Mouse (Mus musculus) stomach, embryonic 16.5 days (tissue): ENCODE measurements around the gene Agap3. TPM values are rescaled to one million over a fixed set of nuclear protein-coding genes. Genes with fewer than 3 reads are reported as not detected.

Experiments
- ATAC-seq: fragments of 200-750 bp; cut with Nextera tagmentation; 2 replicates; pipeline ENCODE4 v1.8.0; 2017; ENCODE audit warnings: moderate number of reproducible peaks, moderate TSS enrichment; ENCODE audit not compliant: insufficient read depth, low FRiP score
- H3K27ac ChIP-seq: fragments of 300-500 bp; sonication (generic); 2 replicates; pipeline ENCODE4 v1.5.1; 2014; ENCODE audit warnings: low read length
- H3K27me3 ChIP-seq: fragments of 300-500 bp; sonication (generic); 2 replicates; pipeline ENCODE4 v1.6.1; 2014; ENCODE audit warnings: low read length, control low read depth, mixed read lengths; ENCODE audit not compliant: control insufficient read depth, insufficient read depth
- H3K36me3 ChIP-seq: fragments of 300-500 bp; sonication (generic); 2 replicates; pipeline ENCODE4 v1.6.1; 2014; ENCODE audit warnings: low read length; ENCODE audit not compliant: control insufficient read depth, insufficient read depth
- H3K4me1 ChIP-seq: fragments of 300-500 bp; sonication (generic); 2 replicates; pipeline ENCODE4 v1.6.1; 2014; ENCODE audit warnings: low read length, control low read depth, mixed read lengths; ENCODE audit not compliant: control insufficient read depth, insufficient read depth
- H3K4me2 ChIP-seq: fragments of 300-500 bp; sonication (generic); 2 replicates; pipeline ENCODE4 v1.6.1; 2014; ENCODE audit warnings: low read depth, low read length, mixed read lengths
- H3K4me3 ChIP-seq: fragments of 300-500 bp; sonication (generic); replicated peaks from 2 replicates; pipeline ENCODE4 v1.5.1; 2014; ENCODE audit warnings: mild to moderate bottlenecking, low read length
- H3K9ac ChIP-seq: fragments of 300-500 bp; sonication (generic); 2 replicates; pipeline ENCODE4 v1.6.1; 2014; ENCODE audit warnings: low read length
- H3K9me3 ChIP-seq: fragments of 300-500 bp; sonication (generic); replicated peaks from 2 replicates; pipeline ENCODE4 v1.6.1; 2016; ENCODE audit warnings: low read length, control low read depth; ENCODE audit not compliant: control insufficient read depth
- WGBS: fragments of 180-500 bp; shearing (Covaris S2); extraction: QIAGEN DNeasy Blood & Tissue Kit; methylation state at CpG from one replicate; pipeline ENCODE4 v1.1.7; 2014; 5-methylcytosine and 5-hydroxymethylcytosine counted together
- polyA plus RNA-seq: library from polyadenylated mRNA; unstranded; fragments of >200 nt; fragmentation: Nextera tagmentation; extraction: Ambion mirVana; gene quantifications from 2 replicates; pipeline ENCODE4 v1.2.1, GENCODE M21; 2015

Agap3 gene
- polyA plus RNA-seq, 1 experiment from 2014 or later, result 14.7 TPM

DNA sequence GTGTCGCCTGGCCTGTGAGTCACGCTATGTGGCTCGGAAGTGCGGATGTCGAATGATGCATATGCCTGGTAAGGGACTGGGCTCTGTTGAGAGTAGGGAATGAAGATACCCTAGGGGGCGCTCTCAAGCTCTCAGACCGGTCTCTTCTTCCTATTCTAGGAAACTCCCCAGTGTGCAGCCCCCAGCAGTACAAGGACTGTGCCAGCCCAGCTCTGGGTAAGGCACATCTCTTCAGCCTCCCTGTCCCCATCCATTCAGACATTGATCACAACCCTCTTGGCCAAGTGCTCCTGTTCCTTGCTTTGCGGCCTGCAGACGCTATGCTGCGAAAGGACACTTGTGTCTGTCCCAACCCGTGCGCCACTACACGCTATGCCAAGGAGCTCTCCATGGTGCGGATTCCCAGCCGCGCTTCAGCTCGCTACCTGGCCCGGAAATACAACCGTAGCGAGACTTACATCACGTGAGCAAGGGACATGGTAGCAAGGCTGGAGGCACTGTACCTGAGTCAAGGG is 35.7 kb upstream of the Agap3 start:
- no peak overlapping the region for H3K4me3 ChIP-seq
- H3K4me2 ChIP-seq, result peak overlapping the region; percentile 14; the same call in 1 of the 2 replicates
- no peaks in the 10 kb centered on the region for H3K9me3 ChIP-seq
- WGBS, result 2% methylated on average over 21 of the region's 21 CpGs
- no peak overlapping the region for H3K27ac ChIP-seq
- no peaks in the 10 kb centered on the region for H3K27me3 ChIP-seq
- H3K36me3 ChIP-seq, result no peaks in the 10 kb centered on the region
- peak; percentile 65 for ATAC-seq
- no peak overlapping the region for H3K9ac ChIP-seq
- no peaks in the 10 kb centered on the region for H3K4me1 ChIP-seq

DNA sequence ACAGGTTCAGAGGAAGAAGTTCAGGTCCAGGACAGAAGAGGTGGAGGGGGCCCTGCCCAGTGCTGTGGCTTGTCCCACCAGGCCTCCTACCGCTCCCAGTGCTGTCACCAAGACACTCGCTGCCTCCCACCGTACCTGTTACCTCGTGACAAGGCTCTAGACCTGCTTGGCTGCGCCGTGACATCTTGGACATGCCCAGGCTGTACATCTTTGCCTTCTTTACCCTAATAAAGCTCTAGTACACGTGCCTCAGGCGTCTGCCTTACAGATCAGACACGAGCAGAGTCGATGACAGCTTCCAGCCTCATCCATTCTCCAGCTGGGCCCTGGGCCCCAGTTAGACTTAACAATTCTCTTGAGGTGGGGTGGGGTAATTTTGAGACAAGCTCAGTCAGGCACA is 34.4 kb upstream of the Agap3 start:
- H3K4me3 ChIP-seq, result no peak overlapping the region
- no peak overlapping the region for H3K27ac ChIP-seq
- H3K36me3 ChIP-seq, result no peaks in the 10 kb centered on the region
- H3K9ac ChIP-seq, result no peak overlapping the region
- no peaks in the 10 kb centered on the region for H3K27me3 ChIP-seq
- WGBS, result 88% methylated on average over 10 of the region's 10 CpGs
- no peaks in the 10 kb centered on the region for H3K9me3 ChIP-seq
- ATAC-seq, result no peak
- H3K4me1 ChIP-seq, result peaks cover 2% of the 10 kb centered on the region
- no peak overlapping the region for H3K4me2 ChIP-seq

DNA sequence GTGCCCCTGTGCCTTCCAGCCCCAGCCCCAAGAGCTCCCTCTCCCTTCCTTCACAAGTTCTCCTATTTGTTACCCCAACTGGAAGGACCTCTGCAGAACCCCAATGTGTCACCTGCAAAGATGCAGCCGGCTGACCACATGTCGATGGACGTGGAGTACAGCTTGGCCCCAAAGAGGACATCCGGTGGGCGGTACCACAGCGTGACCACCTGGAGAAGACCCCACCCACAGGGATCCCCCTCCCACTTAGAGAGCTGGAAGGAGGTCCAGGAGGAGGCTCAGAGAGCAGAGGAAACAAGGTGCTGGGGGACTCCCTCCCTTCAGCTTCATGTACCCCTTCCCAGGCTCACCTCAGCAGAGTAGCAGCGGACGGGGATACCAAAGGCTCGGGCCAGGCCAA is 31.6 kb upstream of the Agap3 start:
- Histone ChIP-seq H3K27ac (no peak overlapping the region), H3K27me3 (no peaks in the 10 kb centered on the region), H3K9me3 (no peaks in the 10 kb centered on the region), H3K4me2 (no peak overlapping the region), H3K9ac (no peak overlapping the region), H3K4me1 (peaks cover 11% of the 10 kb centered on the region), H3K36me3 (no peaks in the 10 kb centered on the region), H3K4me3 (no peak overlapping the region)
- no peak for ATAC-seq
- WGBS, result 86% methylated on average over 9 of the region's 9 CpGs

DNA sequence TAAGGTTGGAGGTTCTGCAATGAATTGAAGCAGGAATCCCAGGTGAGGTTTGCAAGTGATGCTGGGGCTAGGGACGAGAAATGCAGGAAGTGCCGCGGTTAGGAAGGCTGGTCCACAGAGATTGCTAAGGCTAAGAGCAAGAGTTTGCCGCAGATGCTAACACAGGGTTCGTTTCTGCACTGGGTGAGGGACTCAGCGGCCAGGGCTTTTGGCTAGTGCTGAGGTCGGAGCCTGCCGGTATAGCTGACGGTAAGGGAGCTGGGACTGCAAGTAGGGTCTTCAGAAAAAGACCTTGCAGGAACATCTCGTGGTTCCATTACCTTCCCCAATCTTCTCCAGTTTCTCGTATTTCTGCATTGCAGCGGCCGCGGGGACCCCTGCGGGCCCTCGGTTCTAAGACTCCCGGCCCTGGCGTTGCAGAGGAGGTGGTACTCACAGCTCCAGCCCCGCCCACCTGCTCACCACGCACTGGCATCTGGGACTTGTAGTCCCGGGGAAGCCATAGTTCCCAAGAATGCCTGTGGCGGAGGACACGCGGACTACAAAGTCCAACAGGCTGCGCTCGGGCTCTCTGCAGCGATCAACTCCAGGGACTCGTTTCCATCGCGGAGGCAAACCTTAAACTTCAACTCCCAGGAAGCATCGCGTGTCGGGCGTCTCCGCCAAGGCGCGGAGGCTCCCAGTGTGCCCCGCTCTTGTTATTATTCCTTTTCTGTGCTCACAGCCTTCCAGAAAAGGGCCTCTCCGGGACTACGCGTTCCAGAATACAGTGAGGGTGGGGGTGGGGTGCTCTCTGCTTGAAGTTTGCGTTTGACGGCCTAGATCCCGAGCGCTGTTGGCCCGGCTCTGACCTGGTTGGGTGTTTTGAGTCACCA is 28.6 kb upstream of the Agap3 start, which contains the start of the genes Cdk5 and Slc4a2:
Gene Cdk5 (minus strand): TSS at position 402 of the 875 bp plus-strand sequence.
Gene Slc4a2 (plus strand): TSS at position 709 of the 875 bp plus-strand sequence.
- Histone ChIP-seq H3K36me3 (no peaks in the 10 kb centered on the region), H3K9ac (peak within 1 kb of the TSS; percentile 89), H3K4me2 (peak within 1 kb of the TSS; percentile 96), H3K27ac (peak within 1 kb of the TSS; percentile 99), H3K4me3 (peak within 1 kb of the TSS; percentile 87), H3K9me3 (no peaks in the 10 kb centered on the region), H3K4me1 (peaks cover 36% of the 10 kb centered on the region), H3K27me3 (no peaks in the 10 kb centered on the region)
- WGBS, result under 1% methylated on average over 46 of the region's 46 CpGs
- peak; percentile 92 for ATAC-seq

DNA sequence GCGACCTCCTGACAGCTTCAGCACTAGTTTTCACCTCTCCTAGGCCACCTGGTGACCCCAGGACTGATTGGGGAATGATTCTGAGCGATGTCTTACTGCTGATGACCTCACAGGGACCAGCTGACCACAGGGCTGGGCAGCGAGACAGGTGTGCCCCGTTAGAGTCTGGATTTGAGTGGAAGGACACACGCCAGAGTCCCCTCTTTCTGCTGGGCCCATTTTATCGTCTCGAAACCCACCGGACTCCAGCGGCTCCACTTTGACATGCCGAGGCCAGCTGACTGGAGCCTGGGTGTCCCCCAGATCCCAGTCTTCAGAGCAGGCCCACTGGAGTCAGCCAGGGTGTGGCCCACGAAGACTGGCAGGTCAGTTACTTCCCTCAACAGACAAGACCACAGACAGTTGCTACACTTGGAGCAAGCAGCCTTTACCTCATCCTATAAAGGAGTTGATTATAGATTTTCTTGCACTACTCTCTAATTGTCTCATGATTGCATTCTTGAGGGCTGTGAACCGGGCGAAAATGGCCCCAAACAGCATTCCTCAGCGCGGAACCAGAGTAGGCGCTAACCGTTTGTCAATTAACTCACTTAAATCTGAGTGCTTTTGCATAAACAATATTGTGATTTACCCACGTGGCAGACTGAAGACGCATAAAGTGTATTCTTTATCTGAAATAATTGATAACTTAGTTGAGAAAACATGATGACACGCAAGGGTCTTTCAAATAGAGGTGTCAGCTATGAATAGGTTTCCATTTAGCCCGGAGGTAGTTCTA is 27.8 kb upstream of the Agap3 start:
- Histone ChIP-seq H3K9me3 (no peaks in the 10 kb centered on the region), H3K4me1 (peaks cover 40% of the 10 kb centered on the region), H3K27ac (peak overlapping the region; percentile 99), H3K36me3 (no peaks in the 10 kb centered on the region), H3K4me2 (peak overlapping the region; percentile 96), H3K4me3 (peak overlapping the region; percentile 87), H3K9ac (peak overlapping the region; percentile 89), H3K27me3 (no peaks in the 10 kb centered on the region)
- WGBS, result 7% methylated on average over 21 of the region's 21 CpGs
- no peak for ATAC-seq

DNA sequence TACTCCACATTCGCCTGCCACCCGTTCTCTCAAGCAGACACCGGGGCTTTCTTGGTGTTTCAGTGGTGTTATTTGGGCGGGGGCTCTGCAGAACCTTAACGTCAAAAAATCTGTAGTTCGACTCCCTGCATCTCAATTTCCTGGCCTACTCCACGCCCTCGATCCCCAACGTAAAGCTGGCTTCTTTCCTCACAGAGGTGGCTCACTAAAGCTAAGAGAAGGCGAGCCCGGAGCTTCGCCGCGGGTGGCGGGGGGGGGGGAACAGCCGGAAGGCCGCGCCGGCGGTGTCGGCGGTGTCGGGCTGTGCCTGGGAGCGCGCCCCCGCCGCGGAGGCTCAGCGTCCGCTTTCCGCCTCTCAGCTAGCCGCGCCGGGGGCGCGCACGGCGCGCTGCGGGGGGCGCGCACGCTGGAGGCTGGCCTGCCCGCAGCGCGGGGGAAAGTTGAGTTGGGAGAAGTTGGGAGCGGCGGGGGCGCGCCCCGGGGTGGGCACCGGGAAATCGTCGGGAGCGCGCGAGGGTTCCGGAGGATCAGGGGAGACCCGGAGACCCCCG is 27.0 kb upstream of the Agap3 start:
- peaks cover 40% of the 10 kb centered on the region for H3K4me1 ChIP-seq
- under 1% methylated on average over 52 of the region's 60 CpGs for WGBS
- peak; percentile 32; the same call in 1 of the 2 replicates for ATAC-seq

DNA sequence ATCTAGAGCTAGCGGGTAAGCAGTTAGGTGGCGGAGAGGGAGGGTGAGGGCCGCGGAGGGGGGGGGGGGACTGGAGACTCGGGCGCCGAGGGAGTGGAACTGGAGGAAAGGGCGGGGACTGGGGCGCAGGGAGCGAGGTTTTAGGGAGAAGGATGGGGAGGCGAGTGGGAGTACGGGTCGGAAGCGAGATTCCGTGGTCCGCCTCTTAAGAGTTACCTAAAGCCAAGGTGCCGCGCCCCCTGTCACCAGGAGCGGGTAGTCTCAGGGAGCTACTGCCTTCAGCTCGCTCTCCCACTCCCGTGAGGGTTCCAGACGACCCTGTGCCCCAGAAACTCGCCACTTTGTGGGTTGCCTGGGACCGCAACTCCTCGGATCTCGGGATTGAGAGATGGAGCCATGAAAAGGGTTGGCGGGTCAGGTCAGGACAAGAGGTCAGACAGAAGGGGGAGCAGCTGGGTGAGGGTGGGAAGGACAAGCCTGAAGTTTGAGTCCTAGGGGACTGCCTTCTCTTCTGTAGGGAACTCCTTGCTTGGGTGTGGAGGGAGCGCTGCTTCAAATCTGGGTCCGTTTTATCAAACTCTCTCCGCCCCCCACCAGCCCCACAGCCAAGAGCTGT is 26.4 kb upstream of the Agap3 start:
- Histone ChIP-seq H3K36me3 (peaks cover 6% of the 10 kb centered on the region; the same call in 1 of the 2 replicates), H3K4me2 (peak overlapping the region; percentile 96), H3K4me3 (peak overlapping the region; percentile 87), H3K27ac (peak overlapping the region; percentile 99), H3K9ac (peak overlapping the region; percentile 89), H3K9me3 (no peaks in the 10 kb centered on the region), H3K27me3 (no peaks in the 10 kb centered on the region), H3K4me1 (peaks cover 40% of the 10 kb centered on the region)
- WGBS, result under 1% methylated on average over 30 of the region's 30 CpGs
- ATAC-seq, result peak; percentile 1; the same call in 1 of the 2 replicates

More for the DNA sequence above, 27.0 kb upstream of the Agap3 start:
- peak overlapping the region; percentile 96 for H3K4me2 ChIP-seq
- H3K4me3 ChIP-seq, result peak overlapping the region; percentile 87
- no peaks in the 10 kb centered on the region for H3K27me3 ChIP-seq
- H3K9me3 ChIP-seq, result no peaks in the 10 kb centered on the region
- H3K9ac ChIP-seq, result peak overlapping the region; percentile 89
- H3K27ac ChIP-seq, result peak overlapping the region; percentile 99
- H3K36me3 ChIP-seq, result 0 out of 2 replicates have a peak, but pooled peaks cover under 1% of the 10 kb centered on the region

DNA sequence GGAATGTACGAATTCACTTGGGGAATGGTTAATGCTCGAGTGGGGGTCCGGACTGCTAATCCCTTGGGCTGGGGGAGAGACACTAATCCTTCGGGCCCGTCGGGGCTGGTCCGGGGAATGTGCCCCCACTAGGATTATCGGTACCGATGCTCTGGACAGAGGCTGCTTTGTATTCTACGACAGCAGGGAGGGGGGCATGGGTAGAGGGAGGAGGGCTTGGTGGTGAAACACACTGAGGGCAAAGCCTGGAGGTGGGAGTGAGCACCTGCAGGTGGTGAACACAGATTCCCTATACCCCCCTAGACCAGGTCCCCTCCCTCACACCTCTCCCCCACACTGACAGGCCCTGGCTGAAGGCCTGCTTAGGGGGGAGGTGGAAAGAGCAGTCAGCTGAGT is 25.9 kb upstream of the Agap3 start:
- Histone ChIP-seq H3K9me3 (no peaks in the 10 kb centered on the region), H3K4me3 (peak overlapping the region; percentile 87), H3K4me2 (peak overlapping the region; percentile 96), H3K4me1 (peaks cover 40% of the 10 kb centered on the region), H3K27me3 (no peaks in the 10 kb centered on the region), H3K27ac (peak overlapping the region; percentile 99), H3K9ac (peak overlapping the region; percentile 89), H3K36me3 (peaks cover 11% of the 10 kb centered on the region; the same call in 1 of the 2 replicates)
- WGBS, result 2% methylated on average over 10 of the region's 10 CpGs
- no peak for ATAC-seq
